Mouse (Mus musculus): ENCODE data around the gene Asf1a. TPM values are rescaled to one million over a fixed set of nuclear protein-coding genes. Genes with fewer than 3 reads are reported as not detected.
A peak's percentile ranks its signal among the peaks of the same experiment; 100 is the strongest.

The Asf1a gene
- 109 and 127 TPM in 2 replicates for polyA plus RNA-seq (2015; fragmentation: Nextera tagmentation; extraction: Ambion mirVana)

GRCm38 (mm10) chr10:53596677-53597120 lies at the start of gene Asf1a:
Gene Asf1a (plus strand): TSS chr10:53596757.
- Histone ChIP-seq H3K4me2 (peak within 1 kb of the TSS; percentile 65), H3K36me3 (peaks cover 3% of the 10 kb centered on the region), H3K4me1 (peaks cover 28% of the 10 kb centered on the region), H3K9ac (peak within 1 kb of the TSS; percentile 98), H3K9me3 (replicated peaks) (no peaks in the 10 kb centered on the region), H3K27me3 (no peaks in the 10 kb centered on the region), H3K27ac (peak within 1 kb of the TSS; percentile 99), H3K4me3 (replicated peaks) (peak within 1 kb of the TSS; percentile 94)
- ATAC-seq (replicated peaks; ENCODE audit: low FRiP score) = peak; percentile 98
- 1% methylated on average over 52 of the region's 52 CpGs for WGBS

- Histone ChIP-seq H3K9me3 (replicated peaks) (no peaks in the 10 kb centered on the region), H3K4me1 (no peaks in the 10 kb centered on the region), H3K9ac (no peak overlapping the region), H3K36me3 (0 out of 2 replicates have a peak, but pooled peaks cover 6% of the 10 kb centered on the region), H3K27ac (no peak overlapping the region), H3K4me2 (no peak overlapping the region), H3K4me3 (replicated peaks) (no peak overlapping the region), H3K27me3 (no peaks in the 10 kb centered on the region)
- ATAC-seq (replicated peaks; ENCODE audit: low FRiP score) = no peak
- WGBS = 90% methylated on average over 5 of the region's 5 CpGs
These were observed 34.6 kb upstream of the Asf1a start for GRCm38 (mm10) chr10:53562001-53562400.

- ATAC-seq (replicated peaks; ENCODE audit: low FRiP score) = no peak
These were observed 31.0 kb upstream of the Asf1a start for GRCm38 (mm10) chr10:53565538-53565937.

GRCm38 (mm10) chr10:53568531-53568930 lies 28.0 kb upstream of the Asf1a start:
- Histone ChIP-seq H3K4me2 (no peak overlapping the region), H3K36me3 (0 out of 2 replicates have a peak, but pooled peaks cover under 1% of the 10 kb centered on the region), H3K4me1 (no peaks in the 10 kb centered on the region), H3K9me3 (replicated peaks) (no peaks in the 10 kb centered on the region), H3K27ac (no peak overlapping the region), H3K9ac (no peak overlapping the region), H3K27me3 (no peaks in the 10 kb centered on the region), H3K4me3 (replicated peaks) (no peak overlapping the region)
- ATAC-seq (replicated peaks; ENCODE audit: low FRiP score) = no peak

More at GRCm38 (mm10) chr10:53565538-53565937, 31.0 kb upstream of the Asf1a start:
- Histone ChIP-seq H3K4me3 (replicated peaks) (no peak overlapping the region), H3K9ac (no peak overlapping the region), H3K4me2 (no peak overlapping the region), H3K36me3 (0 out of 2 replicates have a peak, but pooled peaks cover 6% of the 10 kb centered on the region), H3K4me1 (no peaks in the 10 kb centered on the region), H3K27me3 (no peaks in the 10 kb centered on the region), H3K9me3 (replicated peaks) (no peaks in the 10 kb centered on the region), H3K27ac (no peak overlapping the region)
- 86% methylated on average over 2 of the region's 2 CpGs for WGBS

GRCm38 (mm10) chr10:53580137-53580536 lies 16.4 kb upstream of the Asf1a start:
- Histone ChIP-seq H3K4me3 (replicated peaks) (peak overlapping the region; percentile 47), H3K27ac (peak overlapping the region; percentile 58), H3K4me2 (peak overlapping the region; percentile 76), H3K9me3 (replicated peaks) (no peaks in the 10 kb centered on the region), H3K9ac (no peak overlapping the region; the same call in 1 of the 2 replicates), H3K36me3 (no peaks in the 10 kb centered on the region), H3K4me1 (peaks cover 12% of the 10 kb centered on the region), H3K27me3 (no peaks in the 10 kb centered on the region)
- WGBS = 42% methylated on average over 7 of the region's 7 CpGs
- peak; percentile 79 for ATAC-seq (replicated peaks; ENCODE audit: low FRiP score)

GRCm38 (mm10) chr10:53580621-53581081 lies 15.9 kb upstream of the Asf1a start:
- no peaks in the 10 kb centered on the region for H3K27me3 ChIP-seq
- WGBS = 14% methylated on average over 13 of the region's 14 CpGs
- no peaks in the 10 kb centered on the region for H3K36me3 ChIP-seq
- no peaks in the 10 kb centered on the region for H3K9me3 ChIP-seq (replicated peaks)
- peak overlapping the region; percentile 47 for H3K4me3 ChIP-seq (replicated peaks)
- H3K9ac ChIP-seq = peak overlapping the region; percentile 47
- peak; percentile 92 for ATAC-seq (replicated peaks; ENCODE audit: low FRiP score)
- peak overlapping the region; percentile 58 for H3K27ac ChIP-seq
- H3K4me2 ChIP-seq = peak overlapping the region; percentile 76
- peaks cover 12% of the 10 kb centered on the region for H3K4me1 ChIP-seq

- peak overlapping the region; percentile 76 for H3K4me2 ChIP-seq
- H3K4me3 ChIP-seq (replicated peaks) = peak overlapping the region; percentile 47
- peak; percentile 73 for ATAC-seq (replicated peaks; ENCODE audit: low FRiP score)
- no peaks in the 10 kb centered on the region for H3K36me3 ChIP-seq
- WGBS = 34% methylated on average over 11 of the region's 12 CpGs
- peak overlapping the region; percentile 47 for H3K9ac ChIP-seq
- H3K9me3 ChIP-seq (replicated peaks) = no peaks in the 10 kb centered on the region
- no peaks in the 10 kb centered on the region for H3K27me3 ChIP-seq
- H3K27ac ChIP-seq = no peak overlapping the region
- peaks cover 12% of the 10 kb centered on the region for H3K4me1 ChIP-seq
These were observed 15.5 kb upstream of the Asf1a start for GRCm38 (mm10) chr10:53581087-53581486.

GRCm38 (mm10) chr10:53585777-53586176 lies 10.8 kb upstream of the Asf1a start:
- WGBS = 71% methylated on average over 3 of the region's 3 CpGs
- H3K4me3 ChIP-seq (replicated peaks) = no peak overlapping the region
- H3K36me3 ChIP-seq = no peaks in the 10 kb centered on the region
- H3K9me3 ChIP-seq (replicated peaks) = no peaks in the 10 kb centered on the region
- no peaks in the 10 kb centered on the region for H3K27me3 ChIP-seq
- H3K4me2 ChIP-seq = no peak overlapping the region
- no peak overlapping the region for H3K9ac ChIP-seq
- H3K27ac ChIP-seq = no peak overlapping the region
- ATAC-seq (replicated peaks; ENCODE audit: low FRiP score) = no peak
- H3K4me1 ChIP-seq = peaks cover 5% of the 10 kb centered on the region; the same call in 1 of the 2 replicates

- Histone ChIP-seq H3K9me3 (replicated peaks) (no peaks in the 10 kb centered on the region), H3K27ac (peak overlapping the region; percentile 99), H3K4me3 (replicated peaks) (peak overlapping the region; percentile 94), H3K4me1 (peaks cover 28% of the 10 kb centered on the region), H3K36me3 (no peaks in the 10 kb centered on the region), H3K9ac (peak overlapping the region; percentile 51), H3K27me3 (no peaks in the 10 kb centered on the region), H3K4me2 (peak overlapping the region; percentile 65)
- 3% methylated on average over 26 of the region's 27 CpGs for WGBS
- peak; percentile 94 for ATAC-seq (replicated peaks; ENCODE audit: low FRiP score)
These were observed 547 bp upstream of the Asf1a start for GRCm38 (mm10) chr10:53595744-53596676.

- peak; percentile 48 for ATAC-seq (replicated peaks; ENCODE audit: low FRiP score)
- no peaks in the 10 kb centered on the region for H3K27me3 ChIP-seq
- peak overlapping the region; percentile 99 for H3K27ac ChIP-seq
- no peaks in the 10 kb centered on the region for H3K9me3 ChIP-seq (replicated peaks)
- H3K4me1 ChIP-seq = peaks cover 28% of the 10 kb centered on the region
- peaks cover 8% of the 10 kb centered on the region for H3K36me3 ChIP-seq
- H3K9ac ChIP-seq = peak overlapping the region; percentile 98
- H3K4me2 ChIP-seq = peak overlapping the region; percentile 65
- WGBS = under 1% methylated on average over 98 of the region's 99 CpGs
- H3K4me3 ChIP-seq (replicated peaks) = peak overlapping the region; percentile 94
These were observed 744 bp downstream of the Asf1a start for GRCm38 (mm10) chr10:53597121-53597881.

GRCm38 (mm10) chr10:53598821-53599220 lies 2.3 kb downstream of the Asf1a start:
- ATAC-seq (replicated peaks; ENCODE audit: low FRiP score) = no peak
- peaks cover 23% of the 10 kb centered on the region for H3K36me3 ChIP-seq
- no peaks in the 10 kb centered on the region for H3K27me3 ChIP-seq
- 0 out of 2 replicates have a peak overlapping the region, but pooled peaks have one; percentile 10 for H3K27ac ChIP-seq
- no peak overlapping the region for H3K9ac ChIP-seq
- H3K4me1 ChIP-seq = peaks cover 28% of the 10 kb centered on the region
- H3K4me3 ChIP-seq (replicated peaks) = peak overlapping the region; percentile 28
- WGBS = 48% methylated on average over 5 of the region's 5 CpGs
- H3K9me3 ChIP-seq (replicated peaks) = no peaks in the 10 kb centered on the region
- H3K4me2 ChIP-seq = peak overlapping the region; percentile 65

All from kidney, embryonic 15.5 days (tissue).